Mouse (Mus musculus) mesoderm, embryonic 11.5 days (tissue): ENCODE results near the gene Rxra.

Experiments
- DNase-seq: peaks from one replicate; pipeline ENCODE4 v3.0.0-alpha.2; 2012; ENCODE audit warnings: low read depth, low spot score

Rxra gene

DNA sequence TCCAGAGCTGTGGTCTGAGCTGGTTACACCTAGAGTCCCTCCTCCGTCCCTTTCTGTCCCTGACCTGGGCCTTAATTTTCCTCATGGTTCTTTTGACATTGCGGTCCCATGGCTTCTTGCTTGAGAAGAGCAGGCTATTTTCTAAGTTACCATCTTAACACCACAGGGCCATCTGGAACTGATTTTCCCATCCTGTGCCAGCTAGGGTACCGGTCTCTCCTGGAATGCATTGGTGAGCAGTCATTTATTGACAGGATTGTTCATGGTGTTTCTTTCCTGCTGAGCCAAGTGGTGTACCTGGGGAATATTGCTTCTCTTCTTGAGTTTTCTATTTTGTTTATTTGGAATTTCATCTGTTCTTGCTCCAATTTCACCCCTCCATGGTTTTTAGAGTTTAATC lies 131.4 kb downstream of the Rxra start:
- no peak for DNase-seq

GRCm38 (mm10) chr2:27809897-27810296 lies 133.7 kb downstream of the Rxra start:
- no peak for DNase-seq
